Mouse (Mus musculus) ES-E14 (cell line): ENCODE measurements around the gene Tle2. TPM values are rescaled to one million over a fixed set of nuclear protein-coding genes. Genes with fewer than 3 reads are reported as not detected.
A peak's percentile ranks its signal among the peaks of the same experiment; 100 is the strongest.

Source experiments
- DNase-seq: peaks from one replicate; pipeline ENCODE4 v3.0.0-alpha.2; 2013; ENCODE audit warnings: low read depth, low spot score
- H3K27ac ChIP-seq: 2 replicates; pipeline ENCODE4 v1.5.1; 2012; ENCODE audit warnings: low read depth, mild to moderate bottlenecking, low read length, moderate library complexity, mixed read lengths; ENCODE audit not compliant: poor library complexity, insufficient read depth, severe bottlenecking
- H3K36me3 ChIP-seq: 2 replicates; pipeline ENCODE4 v1.6.1; 2012; ENCODE audit warnings: mild to moderate bottlenecking, low read length, moderate library complexity, mixed read lengths; ENCODE audit not compliant: control insufficient read depth, poor library complexity, insufficient read depth, severe bottlenecking
- H3K4me1 ChIP-seq, 2 experiments: fragments of 150-350 bp in 1 of 2; sonication (generic) in 1 of 2; 2 replicates each; pipeline ENCODE4 v1.6.1; 2012; ENCODE audit warnings: low read length in 2 of 2, mild to moderate bottlenecking in 1 of 2, mixed read lengths in 1 of 2; ENCODE audit not compliant: control insufficient read depth in 2 of 2, insufficient read depth in 2 of 2, poor library complexity in 1 of 2
- H3K4me3 ChIP-seq, 2 experiments: fragments of 150-350 bp in 1 of 2; sonication (generic) in 1 of 2; 2 replicates each; pipeline ENCODE4 v1.5.1; 2012; ENCODE audit warnings: low read length in 2 of 2, low read depth in 1 of 2, mild to moderate bottlenecking in 1 of 2, mixed read lengths in 1 of 2; ENCODE audit not compliant: insufficient read depth in 1 of 2, poor library complexity in 1 of 2, severe bottlenecking in 1 of 2
- H3K9ac ChIP-seq: 2 replicates; pipeline ENCODE4 v1.6.1; 2012; ENCODE audit warnings: low read depth, mild to moderate bottlenecking, low read length, mixed read lengths; ENCODE audit not compliant: poor library complexity, insufficient read depth, severe bottlenecking
- H3K9me3 ChIP-seq: fragments of 150-350 bp; sonication (generic); 2 replicates; pipeline ENCODE4 v1.6.1; 2012; ENCODE audit warnings: low read depth, mild to moderate bottlenecking, low read length; ENCODE audit not compliant: control insufficient read depth, insufficient read depth
- CHD2 ChIP-seq: IDR thresholded peaks from 2 replicates; pipeline ENCODE4 v1.6.1; 2014; ENCODE audit warnings: mild to moderate bottlenecking, low read depth, low read length, inconsistent platforms
- HCFC1 ChIP-seq: IDR thresholded peaks from 2 replicates; pipeline ENCODE4 v1.6.1; 2012; ENCODE audit warnings: low read length, inconsistent platforms, borderline replicate concordance; ENCODE audit not compliant: insufficient read depth
- MAFK ChIP-seq: IDR thresholded peaks from 2 replicates; pipeline ENCODE4 v1.6.1; 2014; ENCODE audit warnings: mild to moderate bottlenecking, low read depth, low read length, inconsistent platforms; ENCODE audit not compliant: insufficient read depth
- ZC3H11A ChIP-seq: IDR thresholded peaks from 2 replicates; pipeline ENCODE4 v1.6.1; 2012; ENCODE audit warnings: low read depth, mild to moderate bottlenecking, inconsistent platforms, low read length, borderline replicate concordance
- ZNF384 ChIP-seq: IDR thresholded peaks from 2 replicates; pipeline ENCODE4 v1.6.1; 2012; ENCODE audit warnings: low read depth, low read length, inconsistent platforms
- in situ Hi-C, 2 experiments: fragments of 600-800 bp; cut with MboI; formaldehyde crosslinking; loops; one replicate each; pipeline ENCODE4 v1.15.1; 2025; ENCODE audit warnings: low sequenced_read_pairs in 2 of 2, inconsistent platforms in 1 of 2; ENCODE audit not compliant: unreplicated experiment in 2 of 2
- total RNA-seq: library from RNA; depleted of rRNA; stranded (reverse); fragments of 300-350 nt; gene quantifications from 2 replicates; pipeline ENCODE4 v1.2.3, GENCODE M21; 2012

Tle2 gene
- total RNA-seq, 1 experiment, result 2.4 TPM

GRCm38 (mm10) chr10:81541803-81542202, 32.6 kb upstream of the Tle2 start:
- no peaks in the 10 kb centered on the region for H3K9me3 ChIP-seq
- H3K4me3 ChIP-seq, result no peak overlapping the region; a peak in 1 of 4 replicates
- no peak overlapping the region for H3K27ac ChIP-seq
- H3K4me1 ChIP-seq, result peaks cover 5 to 20% of the 10 kb centered on the region in 2 experiments; a peak in 3 of 4 replicates
- DNase-seq, result no peak
- in situ Hi-C loops, result no loop called here
- H3K36me3 ChIP-seq, result peaks cover 9% of the 10 kb centered on the region; the same call in 1 of the 2 replicates
- no peak for TF ChIP-seq ZC3H11A
- TF ChIP-seq MAFK, result no peak
- TF ChIP-seq CHD2, result no peak
- no peak for TF ChIP-seq ZNF384
- TF ChIP-seq HCFC1, result no peak
- H3K9ac ChIP-seq, result peak overlapping the region; percentile 37; the same call in 1 of the 2 replicates

- H3K4me1 ChIP-seq, result peaks cover 5 to 20% of the 10 kb centered on the region in 2 experiments; a peak in 3 of 4 replicates
- in situ Hi-C loops, result no loop called here
- H3K9me3 ChIP-seq, result no peaks in the 10 kb centered on the region
- peak overlapping the region; percentile 24 to 94; a peak in 3 of 4 replicates for H3K4me3 ChIP-seq
- TF ChIP-seq CHD2, result no peak
- TF ChIP-seq ZC3H11A, result no peak
- TF ChIP-seq ZNF384, result no peak
- no peak for TF ChIP-seq MAFK
- no peak for TF ChIP-seq HCFC1
- peak overlapping the region; percentile 19; the same call in 1 of the 2 replicates for H3K9ac ChIP-seq
- no peak overlapping the region for H3K27ac ChIP-seq
- no peak for DNase-seq
- H3K36me3 ChIP-seq, result peaks cover 9% of the 10 kb centered on the region; the same call in 1 of the 2 replicates
Measured at GRCm38 (mm10) chr10:81542727-81543460, 31.5 kb upstream of the Tle2 start.

GRCm38 (mm10) chr10:81543633-81544032, 30.7 kb upstream of the Tle2 start:
- no peak for TF ChIP-seq ZNF384
- no peak for TF ChIP-seq MAFK
- no peak for TF ChIP-seq HCFC1
- no peak for TF ChIP-seq ZC3H11A
- no peak for TF ChIP-seq CHD2
- H3K4me3 ChIP-seq, result peak overlapping the region; percentile 81 to 94; a peak in 1 of 4 replicates
- peaks cover 9% of the 10 kb centered on the region; the same call in 1 of the 2 replicates for H3K36me3 ChIP-seq
- H3K4me1 ChIP-seq, result peaks cover 5 to 20% of the 10 kb centered on the region in 2 experiments; a peak in 3 of 4 replicates
- no peak overlapping the region for H3K9ac ChIP-seq
- no peak for DNase-seq
- H3K27ac ChIP-seq, result no peak overlapping the region
- H3K9me3 ChIP-seq, result no peaks in the 10 kb centered on the region
- in situ Hi-C loops, result no loop called here

- TF ChIP-seq HCFC1 (no peak), ZC3H11A (no peak), ZNF384 (no peak), MAFK (no peak), CHD2 (no peak)
- H3K4me3 ChIP-seq, result peak overlapping the region; percentile 81 to 94
- H3K4me1 ChIP-seq, result peaks cover 5 to 20% of the 10 kb centered on the region in 2 experiments; a peak in 3 of 4 replicates
- H3K36me3 ChIP-seq, result peaks cover 6% of the 10 kb centered on the region; the same call in 1 of the 2 replicates
- H3K27ac ChIP-seq, result no peak overlapping the region
- in situ Hi-C loops, result no loop called here
- DNase-seq, result no peak
- H3K9me3 ChIP-seq, result no peaks in the 10 kb centered on the region
- H3K9ac ChIP-seq, result peak overlapping the region; percentile 88
Measured at GRCm38 (mm10) chr10:81544296-81545160, 29.8 kb upstream of the Tle2 start.
